Mouse (Mus musculus) ovary, adult 18-20 months (tissue): Measurements from ENCODE around the gene Pga5.

Source experiments
- DNase-seq: peaks from one replicate; pipeline ENCODE4 v3.0.0; 2022; ENCODE audit warnings: low spot score, mixed read lengths

Gene Pga5

GRCm38 (mm10) chr19:10665093-10665492 is 12.8 kb downstream of the Pga5 start:
- no peak for DNase-seq

- DNase-seq: no peak
Observed at GRCm38 (mm10) chr19:10662665-10663064, 15.2 kb downstream of the Pga5 start.

- no peak for DNase-seq
Observed at GRCm38 (mm10) chr19:10661919-10662318, 16.0 kb downstream of the Pga5 start.

GRCm38 (mm10) chr19:10661373-10661772 is 16.5 kb downstream of the Pga5 start:
- no peak for DNase-seq

- DNase-seq: no peak
Observed at GRCm38 (mm10) chr19:10658406-10658805, 19.5 kb downstream of the Pga5 start.

GRCm38 (mm10) chr19:10657742-10658141 is 20.1 kb downstream of the Pga5 start:
- DNase-seq: no peak

GRCm38 (mm10) chr19:10656058-10656457 is 21.8 kb downstream of the Pga5 start:
- DNase-seq: no peak

- no peak for DNase-seq
Observed at GRCm38 (mm10) chr19:10648156-10648555, 29.7 kb downstream of the Pga5 start.

- no peak for DNase-seq
Observed at GRCm38 (mm10) chr19:10645616-10646015, 32.3 kb downstream of the Pga5 start.

GRCm38 (mm10) chr19:10640589-10641378 is 37.1 kb downstream of the Pga5 start:
- no peak for DNase-seq

GRCm38 (mm10) chr19:10640080-10640479 is 37.8 kb downstream of the Pga5 start:
- no peak for DNase-seq

GRCm38 (mm10) chr19:10637840-10638239 is 40.0 kb downstream of the Pga5 start:
- no peak for DNase-seq

GRCm38 (mm10) chr19:10634872-10635318 is 43.0 kb downstream of the Pga5 start:
- peak; percentile 29 for DNase-seq

GRCm38 (mm10) chr19:10634106-10634871 is 43.6 kb downstream of the Pga5 start, which contains the start of gene Vwce:
Vwce (plus strand) TSS chr19:10634213.
- DNase-seq: no peak
